Mouse (Mus musculus): ENCODE data around the gene Leprot. TPM values are rescaled to one million over a fixed set of nuclear protein-coding genes. Genes with fewer than 3 reads are reported as not detected.

The Leprot gene
- polyA plus RNA-seq, 1 experiment from 2014 or later: 65.7 TPM

GRCm38 (mm10) chr4:101694529-101694928, 47.0 kb downstream of the Leprot start:
- Histone ChIP-seq H3K27ac (no peak overlapping the region), H3K4me1 (replicated peaks) (no peaks in the 10 kb centered on the region), H3K36me3 (no peaks in the 10 kb centered on the region), H3K4me3 (replicated peaks) (no peak overlapping the region), H3K4me2 (no peak overlapping the region), H3K27me3 (no peaks in the 10 kb centered on the region), H3K9ac (replicated peaks) (no peak overlapping the region), H3K9me3 (no peaks in the 10 kb centered on the region)
- no peak for ATAC-seq (ENCODE audit: insufficient number of reproducible peaks, insufficient read depth, low FRiP score, low TSS enrichment, low read depth)
- 71% methylated on average over 6 of the region's 6 CpGs for WGBS

DNA sequence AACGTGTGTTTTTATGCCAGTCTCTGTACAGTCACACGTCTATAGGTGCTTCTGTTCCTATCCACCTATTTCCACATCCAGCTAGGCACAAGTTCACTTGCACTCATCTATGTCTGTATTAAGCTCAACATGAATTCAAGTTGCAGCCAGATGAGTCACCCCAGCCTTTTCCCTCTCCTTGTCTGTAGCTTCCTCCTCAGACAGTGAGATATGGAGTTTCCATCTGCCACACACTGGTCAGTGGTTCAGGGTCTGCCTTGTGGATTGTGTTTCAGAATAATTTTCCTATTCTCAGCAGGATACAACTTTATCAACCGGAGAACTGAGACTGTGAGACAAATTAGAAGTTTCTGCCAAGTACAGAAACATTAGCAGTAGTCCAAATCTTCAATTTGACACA, 49.7 kb downstream of the Leprot start:
- ATAC-seq (ENCODE audit: insufficient number of reproducible peaks, insufficient read depth, low FRiP score, low TSS enrichment, low read depth): no peak
- WGBS: 81% methylated on average over 3 of the region's 3 CpGs
- Histone ChIP-seq H3K4me3 (replicated peaks) (no peak overlapping the region), H3K9ac (replicated peaks) (no peak overlapping the region), H3K27me3 (no peaks in the 10 kb centered on the region), H3K4me2 (no peak overlapping the region), H3K27ac (no peak overlapping the region), H3K4me1 (replicated peaks) (no peaks in the 10 kb centered on the region), H3K9me3 (no peaks in the 10 kb centered on the region), H3K36me3 (no peaks in the 10 kb centered on the region)

DNA sequence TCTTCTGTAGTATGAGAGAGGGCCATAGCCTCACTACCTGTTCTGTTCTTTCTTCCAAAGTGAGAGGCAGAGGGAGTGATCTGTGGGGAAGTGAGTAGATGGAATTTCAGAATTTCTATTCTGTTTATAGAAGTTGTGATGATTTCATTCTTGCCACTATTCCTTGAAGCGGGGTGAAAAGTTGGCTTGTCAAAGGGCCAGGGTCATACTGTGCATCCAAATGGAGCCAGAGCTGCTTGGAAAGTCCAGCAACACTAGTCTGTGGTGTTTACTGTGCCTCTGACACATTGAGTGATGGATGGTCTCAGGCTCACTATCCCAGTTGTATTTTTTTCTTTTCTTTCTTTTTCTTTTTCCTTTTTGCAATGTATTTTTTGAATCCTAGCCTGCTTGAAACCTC, 51.9 kb downstream of the Leprot start:
- H3K27ac ChIP-seq: no peak overlapping the region
- H3K9me3 ChIP-seq: no peaks in the 10 kb centered on the region
- no peak for ATAC-seq (ENCODE audit: insufficient number of reproducible peaks, insufficient read depth, low FRiP score, low TSS enrichment, low read depth)
- 89% methylated on average over 1 of the region's 1 CpGs for WGBS
- no peak overlapping the region for H3K4me2 ChIP-seq
- H3K27me3 ChIP-seq: no peaks in the 10 kb centered on the region
- H3K4me3 ChIP-seq (replicated peaks): no peak overlapping the region
- H3K36me3 ChIP-seq: no peaks in the 10 kb centered on the region
- no peak overlapping the region for H3K9ac ChIP-seq (replicated peaks)
- no peaks in the 10 kb centered on the region for H3K4me1 ChIP-seq (replicated peaks)

GRCm38 (mm10) chr4:101700892-101701640, 53.5 kb downstream of the Leprot start:
- Histone ChIP-seq H3K9ac (replicated peaks) (no peak overlapping the region), H3K4me2 (no peak overlapping the region), H3K27ac (no peak overlapping the region), H3K4me1 (replicated peaks) (no peaks in the 10 kb centered on the region), H3K4me3 (replicated peaks) (no peak overlapping the region), H3K27me3 (no peaks in the 10 kb centered on the region), H3K9me3 (no peaks in the 10 kb centered on the region), H3K36me3 (no peaks in the 10 kb centered on the region)
- WGBS: 87% methylated on average over 14 of the region's 14 CpGs
- ATAC-seq (ENCODE audit: insufficient number of reproducible peaks, insufficient read depth, low FRiP score, low TSS enrichment, low read depth): no peak

GRCm38 (mm10) chr4:101705325-101705724, 57.8 kb downstream of the Leprot start:
- no peaks in the 10 kb centered on the region for H3K27me3 ChIP-seq
- no peak overlapping the region for H3K4me2 ChIP-seq
- no peaks in the 10 kb centered on the region for H3K9me3 ChIP-seq
- no peaks in the 10 kb centered on the region for H3K36me3 ChIP-seq
- H3K9ac ChIP-seq (replicated peaks): no peak overlapping the region
- peaks cover 11% of the 10 kb centered on the region for H3K4me1 ChIP-seq (replicated peaks)
- 82% methylated on average over 9 of the region's 9 CpGs for WGBS
- H3K4me3 ChIP-seq (replicated peaks): no peak overlapping the region
- no peak overlapping the region for H3K27ac ChIP-seq
- ATAC-seq (ENCODE audit: insufficient number of reproducible peaks, insufficient read depth, low FRiP score, low TSS enrichment, low read depth): no peak

DNA sequence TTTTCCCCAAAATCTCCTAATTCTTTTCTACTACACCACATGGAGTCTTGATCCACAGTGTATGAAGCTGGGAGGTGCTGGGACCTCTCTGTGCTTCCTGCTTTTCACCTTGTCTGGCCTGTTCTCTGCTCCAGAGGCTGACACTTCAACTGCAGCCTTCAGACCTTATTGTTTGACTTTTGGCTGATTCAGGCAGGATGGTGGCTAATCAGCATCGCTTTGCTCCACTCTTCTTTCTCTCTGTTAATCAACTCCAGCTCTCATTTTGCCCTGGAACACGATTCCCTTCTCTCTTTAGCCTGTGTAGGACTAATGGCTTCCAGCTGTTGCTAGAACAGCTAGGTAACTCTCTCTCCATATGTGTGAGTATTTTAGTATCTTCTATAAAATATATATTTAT, 59.7 kb downstream of the Leprot start:
- WGBS: 15% methylated on average over 2 of the region's 2 CpGs
- no peak overlapping the region for H3K9ac ChIP-seq (replicated peaks)
- peak; percentile 81; the same call in 1 of the 2 replicates for ATAC-seq (ENCODE audit: insufficient number of reproducible peaks, insufficient read depth, low FRiP score, low TSS enrichment, low read depth)
- no peaks in the 10 kb centered on the region for H3K9me3 ChIP-seq
- H3K4me2 ChIP-seq: no peak overlapping the region
- peaks cover 21% of the 10 kb centered on the region for H3K4me1 ChIP-seq (replicated peaks)
- peak overlapping the region; percentile 76 for H3K27ac ChIP-seq
- H3K36me3 ChIP-seq: no peaks in the 10 kb centered on the region
- no peaks in the 10 kb centered on the region for H3K27me3 ChIP-seq
- H3K4me3 ChIP-seq (replicated peaks): no peak overlapping the region

GRCm38 (mm10) chr4:101707953-101708352, 60.4 kb downstream of the Leprot start:
- no peak for ATAC-seq (ENCODE audit: insufficient number of reproducible peaks, insufficient read depth, low FRiP score, low TSS enrichment, low read depth)
- H3K4me2 ChIP-seq: no peak overlapping the region
- WGBS: 31% methylated on average over 3 of the region's 3 CpGs
- H3K4me3 ChIP-seq (replicated peaks): no peak overlapping the region
- no peak overlapping the region for H3K9ac ChIP-seq (replicated peaks)
- no peaks in the 10 kb centered on the region for H3K9me3 ChIP-seq
- H3K4me1 ChIP-seq (replicated peaks): peaks cover 28% of the 10 kb centered on the region
- H3K27ac ChIP-seq: peak overlapping the region; percentile 66
- H3K27me3 ChIP-seq: no peaks in the 10 kb centered on the region
- H3K36me3 ChIP-seq: no peaks in the 10 kb centered on the region

Other genes starting within 250 kb of the Leprot start
- gene Ak4, start 228.4 kb upstream of the Leprot start, polyA plus RNA-seq (2016; fragmentation: Nextera tagmentation; extraction: Ambion mirVana): 11.8 and 12.0 TPM in 2 replicates
- gene Dnajc6, start 151.1 kb upstream of the Leprot start, polyA plus RNA-seq (2016; fragmentation: Nextera tagmentation; extraction: Ambion mirVana): 0.66 and 1.4 TPM in 2 replicates
- 3.3 and 3.9 TPM in 2 replicates for gene Lepr, start 69.7 kb downstream of the Leprot start, polyA plus RNA-seq (2016; fragmentation: Nextera tagmentation; extraction: Ambion mirVana)
- not detected in 2 replicates for gene B020004J07Rik, start 196.3 kb downstream of the Leprot start, polyA plus RNA-seq (2016; fragmentation: Nextera tagmentation; extraction: Ambion mirVana)
- gene C130073F10Rik, start 246.1 kb downstream of the Leprot start, polyA plus RNA-seq (2016; fragmentation: Nextera tagmentation; extraction: Ambion mirVana): not detected in 2 replicates

All from limb, embryonic 12.5 days (tissue).